Mouse (Mus musculus) layer of hippocampus, postnatal 25 days (tissue): Measurements from ENCODE around the gene Xylt2. TPM values are rescaled to one million over a fixed set of nuclear protein-coding genes. Genes with fewer than 3 reads are reported as not detected.
"Not testable (repeated sequence)": the region's sequence is repeated elsewhere in the genome, so short reads cannot be mapped to it uniquely, and the experiment has no call there.

Experiments
- DNase-seq, 2 experiments: peaks; one replicate each; pipeline ENCODE4 v3.0.0; 2022; ENCODE audit warnings: mixed read lengths in 2 of 2, low spot score in 1 of 2; ENCODE audit errors: extremely low spot score in 1 of 2
- total RNA-seq, 2 experiments: library from RNA; stranded (reverse); gene quantifications; 2 replicates each; pipeline ENCODE4 v1.2.3; 2021

Xylt2 gene
- total RNA-seq, 2 experiments from 2014 or later: 24.2 to 24.8 TPM

- no peak for DNase-seq
These were observed 361 bp upstream of the Xylt2 start for GRCm38 (mm10) chr11:94677607-94678145.

DNA sequence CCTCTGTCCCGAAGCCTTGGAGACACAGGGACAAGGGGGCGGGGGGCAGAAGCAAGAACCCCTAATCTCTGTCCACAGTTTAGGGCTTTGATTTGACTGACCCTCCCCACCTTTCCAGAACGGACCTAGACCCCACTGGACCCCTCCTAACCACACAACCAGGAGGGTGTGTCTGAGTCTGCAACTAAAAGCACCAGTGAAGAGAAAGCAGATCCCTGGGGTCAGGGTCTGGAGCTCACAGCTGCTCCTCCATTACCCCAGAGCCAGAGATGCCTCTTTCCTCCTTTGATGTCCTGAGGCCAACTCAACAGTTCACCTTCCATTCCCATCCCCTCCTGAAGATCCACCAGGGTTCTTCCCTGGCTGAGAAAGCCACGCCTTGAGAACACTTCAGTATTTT lies 1.0 kb downstream of the Xylt2 start:
- no peak for DNase-seq

DNA sequence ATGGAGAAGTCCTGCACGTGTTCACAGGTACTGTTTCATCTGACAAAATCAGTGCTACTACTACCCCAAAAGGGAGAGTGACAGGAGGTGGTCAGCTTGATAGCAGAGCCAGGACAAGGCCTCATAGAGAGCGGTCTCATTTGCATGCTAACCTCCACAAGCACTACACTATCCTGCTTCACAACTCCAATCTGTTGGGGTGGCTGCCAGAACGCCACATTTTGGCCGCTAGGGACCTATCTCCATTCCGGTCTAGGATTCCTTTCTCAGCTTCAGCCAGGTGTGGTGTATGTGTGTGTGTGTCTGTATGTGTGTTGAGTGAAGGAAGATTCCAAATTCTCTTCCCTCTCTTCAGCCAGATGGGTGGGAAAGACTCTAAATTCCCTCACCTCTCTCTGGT lies 1.9 kb downstream of the Xylt2 start:
- no peak for DNase-seq

- DNase-seq: no peak
These were observed 2.3 kb downstream of the Xylt2 start for GRCm38 (mm10) chr11:94674984-94675383.

GRCm38 (mm10) chr11:94665281-94665680 lies 12.0 kb downstream of the Xylt2 start:
- DNase-seq: no peak

GRCm38 (mm10) chr11:94661344-94661743 lies 16.0 kb downstream of the Xylt2 start:
- no peak for DNase-seq

- peak; percentile 76 to 81 for DNase-seq
These were observed 23.5 kb downstream of the Xylt2 start, which contains the start of the genes Mrpl27 and Eme1 for GRCm38 (mm10) chr11:94653663-94654436. Gene Mrpl27, plus strand, starts transcription at chr11:94653767. Gene Eme1, minus strand, starts transcription at chr11:94653964.

GRCm38 (mm10) chr11:94652973-94653372 lies 24.3 kb downstream of the Xylt2 start:
- DNase-seq: no peak

DNA sequence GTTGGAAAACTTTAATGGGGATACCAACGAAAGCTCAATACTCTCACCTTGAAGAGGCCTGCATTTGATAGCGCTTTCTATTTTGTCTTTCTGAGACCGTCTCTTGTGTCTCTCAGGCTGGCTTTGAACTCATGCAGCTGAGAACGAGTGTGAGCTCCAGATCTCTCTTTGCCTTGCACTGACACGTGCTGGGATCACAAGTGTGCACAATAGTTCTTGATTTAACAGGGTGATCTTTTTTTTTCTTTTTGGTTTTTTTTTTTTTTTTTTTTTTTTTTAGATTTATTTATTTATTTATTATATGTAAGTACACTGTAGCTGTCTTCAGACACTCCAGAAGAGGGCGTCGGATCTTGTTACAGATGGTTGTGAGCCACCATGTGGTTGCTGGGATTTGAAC lies 26.1 kb downstream of the Xylt2 start:
- not testable (repeated sequence) for DNase-seq

- DNase-seq: no peak
These were observed 30.9 kb downstream of the Xylt2 start for GRCm38 (mm10) chr11:94646457-94646856.

GRCm38 (mm10) chr11:94644461-94645219 lies 32.7 kb downstream of the Xylt2 start:
- no peak for DNase-seq

- DNase-seq: no peak
These were observed 42.9 kb downstream of the Xylt2 start for GRCm38 (mm10) chr11:94634431-94634830.

DNA sequence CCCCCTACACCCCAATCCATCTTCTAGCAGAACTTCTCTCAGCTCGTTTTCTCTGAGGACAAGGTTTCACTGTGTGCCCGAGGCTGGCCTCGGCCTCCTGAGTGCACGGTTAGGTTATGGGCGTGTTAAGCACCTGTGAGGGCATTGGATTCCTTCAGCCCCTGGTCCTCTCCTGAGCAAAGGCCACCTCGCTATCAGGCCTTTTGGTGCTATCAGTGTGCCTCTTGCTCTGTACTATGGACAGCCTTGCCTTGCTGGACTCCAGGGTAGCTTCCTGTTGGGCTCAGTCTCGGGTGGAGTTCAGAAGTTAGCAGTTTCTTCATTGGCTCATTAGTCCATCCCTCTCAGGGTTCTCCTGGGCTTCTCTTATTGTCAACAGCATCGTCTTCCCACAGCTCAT lies 44.3 kb downstream of the Xylt2 start:
- no peak for DNase-seq

- no peak for DNase-seq
These were observed 45.3 kb downstream of the Xylt2 start for GRCm38 (mm10) chr11:94631969-94632368.

- peak; percentile 7 to 17 for DNase-seq
These were observed 46.9 kb downstream of the Xylt2 start for GRCm38 (mm10) chr11:94630199-94631011.

DNA sequence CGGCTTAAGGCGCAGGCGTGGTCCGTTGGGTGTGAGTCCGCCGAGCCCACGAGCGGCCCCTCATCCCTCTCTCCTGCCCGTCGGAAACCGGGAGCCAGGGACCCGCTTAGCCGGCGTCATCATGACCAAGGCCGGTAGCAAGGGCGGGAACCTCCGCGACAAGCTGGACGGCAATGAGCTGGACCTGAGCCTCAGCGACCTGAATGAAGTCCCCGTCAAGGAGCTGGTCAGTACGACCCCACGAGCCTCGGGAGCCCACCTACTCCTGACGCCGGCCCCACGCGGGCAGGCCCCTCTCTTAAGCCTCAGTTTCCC lies 47.5 kb downstream of the Xylt2 start:
- DNase-seq: no peak

- peak; percentile 94 to 96 for DNase-seq
These were observed 48.0 kb downstream of the Xylt2 start, which contains the start of gene Lrrc59 for GRCm38 (mm10) chr11:94629199-94629883. Gene Lrrc59, plus strand, starts transcription at chr11:94629767.

DNA sequence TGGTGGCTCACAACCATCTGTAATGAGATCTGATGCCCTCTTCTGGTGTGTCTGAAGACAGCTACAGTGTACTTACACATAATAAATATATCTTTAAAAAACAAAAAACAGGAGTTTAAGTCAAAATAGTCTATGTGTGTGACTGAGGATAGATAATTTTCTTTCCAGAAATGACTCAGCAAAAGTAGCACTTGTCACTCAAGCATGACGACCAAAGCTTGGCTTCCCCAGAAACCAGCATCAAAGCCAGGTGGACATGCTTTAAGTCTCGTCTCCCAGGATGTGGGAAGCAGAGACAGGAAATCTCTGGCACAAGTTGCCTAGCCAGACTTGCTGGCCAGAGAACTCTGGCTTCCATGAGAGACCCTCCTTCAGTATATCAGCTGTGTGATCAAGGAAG lies 55.2 kb downstream of the Xylt2 start:
- DNase-seq: no peak

DNA sequence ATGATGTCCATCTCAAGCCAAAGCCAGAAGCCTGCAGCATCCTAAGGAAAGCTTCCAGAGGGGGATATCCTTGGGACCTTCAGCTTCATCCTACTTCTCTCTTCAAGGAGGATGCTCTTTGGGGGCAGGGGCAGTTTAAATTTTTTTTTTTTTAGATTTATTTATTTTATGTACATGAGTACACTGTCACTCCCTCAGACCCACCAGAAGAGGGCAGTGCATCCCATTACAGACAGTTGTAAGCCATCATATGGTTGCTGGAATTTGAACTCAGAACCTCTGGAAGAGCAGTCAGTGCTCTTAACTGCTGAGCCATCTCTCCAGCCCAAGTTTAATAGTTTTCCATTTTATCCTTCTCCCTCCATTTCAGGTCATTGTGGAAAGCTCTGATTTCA lies 55.9 kb downstream of the Xylt2 start:
- DNase-seq: no peak
